Mouse (Mus musculus): Measurements from ENCODE around the gene Polr2m. TPM values are rescaled to one million over a fixed set of nuclear protein-coding genes. Genes with fewer than 3 reads are reported as not detected.

The Polr2m gene
- polyA plus RNA-seq, 1 experiment from 2014 or later = 341 TPM

- WGBS = 72% methylated on average over 5 of the region's 5 CpGs
- Histone ChIP-seq H3K27me3 (ENCODE audit: control insufficient read depth, insufficient read depth, low read depth, low read length) (no peaks in the 10 kb centered on the region), H3K9ac (ENCODE audit: low read depth, low read length) (no peak overlapping the region), H3K4me3 (ENCODE audit: low read depth, low read length) (no peak overlapping the region), H3K9me3 (replicated peaks; ENCODE audit: control insufficient read depth, low read length, poor library complexity, severe bottlenecking) (no peaks in the 10 kb centered on the region), H3K36me3 (ENCODE audit: control insufficient read depth, insufficient read depth, low read length) (no peaks in the 10 kb centered on the region), H3K27ac (ENCODE audit: low read length) (no peak overlapping the region), H3K4me2 (ENCODE audit: low read length) (no peak overlapping the region), H3K4me1 (ENCODE audit: control insufficient read depth, insufficient read depth, low read length) (no peaks in the 10 kb centered on the region)
- no peak for ATAC-seq
Observed at GRCm38 (mm10) chr9:71453917-71454316, 31.8 kb downstream of the Polr2m start.

- no peak overlapping the region for H3K9ac ChIP-seq (ENCODE audit: low read depth, low read length)
- H3K27me3 ChIP-seq (ENCODE audit: control insufficient read depth, insufficient read depth, low read depth, low read length) = no peaks in the 10 kb centered on the region
- no peak overlapping the region for H3K4me3 ChIP-seq (ENCODE audit: low read depth, low read length)
- no peak overlapping the region for H3K27ac ChIP-seq (ENCODE audit: low read length)
- H3K36me3 ChIP-seq (ENCODE audit: control insufficient read depth, insufficient read depth, low read length) = no peaks in the 10 kb centered on the region
- 63% methylated on average over 5 of the region's 5 CpGs for WGBS
- ATAC-seq = no peak
- H3K4me2 ChIP-seq (ENCODE audit: low read length) = no peak overlapping the region
- no peaks in the 10 kb centered on the region for H3K9me3 ChIP-seq (replicated peaks; ENCODE audit: control insufficient read depth, low read length, poor library complexity, severe bottlenecking)
- H3K4me1 ChIP-seq (ENCODE audit: control insufficient read depth, insufficient read depth, low read length) = no peaks in the 10 kb centered on the region
Observed at GRCm38 (mm10) chr9:71453352-71453751, 32.4 kb downstream of the Polr2m start.

- Histone ChIP-seq H3K9ac (ENCODE audit: low read depth, low read length) (no peak overlapping the region), H3K27me3 (ENCODE audit: control insufficient read depth, insufficient read depth, low read depth, low read length) (no peaks in the 10 kb centered on the region), H3K36me3 (ENCODE audit: control insufficient read depth, insufficient read depth, low read length) (no peaks in the 10 kb centered on the region), H3K4me1 (ENCODE audit: control insufficient read depth, insufficient read depth, low read length) (no peaks in the 10 kb centered on the region), H3K9me3 (replicated peaks; ENCODE audit: control insufficient read depth, low read length, poor library complexity, severe bottlenecking) (no peaks in the 10 kb centered on the region), H3K27ac (ENCODE audit: low read length) (no peak overlapping the region), H3K4me2 (ENCODE audit: low read length) (no peak overlapping the region), H3K4me3 (ENCODE audit: low read depth, low read length) (no peak overlapping the region)
- ATAC-seq = no peak
- 76% methylated on average over 6 of the region's 6 CpGs for WGBS
Observed at GRCm38 (mm10) chr9:71450626-71451025, 35.1 kb downstream of the Polr2m start.

GRCm38 (mm10) chr9:71447573-71447972 is 38.2 kb downstream of the Polr2m start:
- Histone ChIP-seq H3K4me2 (ENCODE audit: low read length) (no peak overlapping the region), H3K27me3 (ENCODE audit: control insufficient read depth, insufficient read depth, low read depth, low read length) (no peaks in the 10 kb centered on the region), H3K36me3 (ENCODE audit: control insufficient read depth, insufficient read depth, low read length) (no peaks in the 10 kb centered on the region), H3K9me3 (replicated peaks; ENCODE audit: control insufficient read depth, low read length, poor library complexity, severe bottlenecking) (no peaks in the 10 kb centered on the region), H3K27ac (ENCODE audit: low read length) (no peak overlapping the region), H3K9ac (ENCODE audit: low read depth, low read length) (no peak overlapping the region), H3K4me3 (ENCODE audit: low read depth, low read length) (no peak overlapping the region), H3K4me1 (ENCODE audit: control insufficient read depth, insufficient read depth, low read length) (no peaks in the 10 kb centered on the region)
- no peak for ATAC-seq
- 34% methylated on average over 4 of the region's 4 CpGs for WGBS

- Histone ChIP-seq H3K4me1 (ENCODE audit: control insufficient read depth, insufficient read depth, low read length) (no peaks in the 10 kb centered on the region), H3K9me3 (replicated peaks; ENCODE audit: control insufficient read depth, low read length, poor library complexity, severe bottlenecking) (no peaks in the 10 kb centered on the region), H3K27me3 (ENCODE audit: control insufficient read depth, insufficient read depth, low read depth, low read length) (no peaks in the 10 kb centered on the region), H3K4me2 (ENCODE audit: low read length) (no peak overlapping the region), H3K9ac (ENCODE audit: low read depth, low read length) (no peak overlapping the region), H3K4me3 (ENCODE audit: low read depth, low read length) (no peak overlapping the region), H3K36me3 (ENCODE audit: control insufficient read depth, insufficient read depth, low read length) (no peaks in the 10 kb centered on the region), H3K27ac (ENCODE audit: low read length) (no peak overlapping the region)
- WGBS = 71% methylated on average over 2 of the region's 2 CpGs
- no peak for ATAC-seq
Observed at GRCm38 (mm10) chr9:71445308-71445707, 40.4 kb downstream of the Polr2m start.

- no peaks in the 10 kb centered on the region for H3K9me3 ChIP-seq (replicated peaks; ENCODE audit: control insufficient read depth, low read length, poor library complexity, severe bottlenecking)
- no peak overlapping the region for H3K9ac ChIP-seq (ENCODE audit: low read depth, low read length)
- 93% methylated on average over 2 of the region's 2 CpGs for WGBS
- no peak overlapping the region for H3K27ac ChIP-seq (ENCODE audit: low read length)
- no peaks in the 10 kb centered on the region for H3K36me3 ChIP-seq (ENCODE audit: control insufficient read depth, insufficient read depth, low read length)
- no peak for ATAC-seq
- H3K27me3 ChIP-seq (ENCODE audit: control insufficient read depth, insufficient read depth, low read depth, low read length) = no peaks in the 10 kb centered on the region; the same call in 1 of the 2 replicates
- H3K4me2 ChIP-seq (ENCODE audit: low read length) = no peak overlapping the region
- H3K4me3 ChIP-seq (ENCODE audit: low read depth, low read length) = no peak overlapping the region
- no peaks in the 10 kb centered on the region for H3K4me1 ChIP-seq (ENCODE audit: control insufficient read depth, insufficient read depth, low read length)
Observed at GRCm38 (mm10) chr9:71438146-71438545, 47.6 kb downstream of the Polr2m start.

Other genes with a start within 250 kb of the Polr2m start
- 2.5 and 2.6 TPM in 2 replicates for gene Myzap, start 106.4 kb upstream of the Polr2m start, polyA plus RNA-seq (2015; fragmentation: Nextera tagmentation; extraction: Ambion mirVana)